Mouse (Mus musculus): ENCODE measurements around the gene Josd2. TPM values are rescaled to one million over a fixed set of nuclear protein-coding genes. Genes with fewer than 3 reads are reported as not detected.

The Josd2 gene
- total and polyA plus RNA-seq, 2 experiments from 2014 or later = 28.3 to 44.5 TPM

- 13% methylated on average over 7 of the region's 7 CpGs for WGBS
- no peak for TF ChIP-seq CTCF (IDR thresholded peaks at IDR 0.05; ENCODE audit: low read depth)
- no peak overlapping the region for H3K4me2 ChIP-seq (ENCODE audit: low read depth, low read length)
- H3K36me3 ChIP-seq (ENCODE audit: insufficient read depth, low read length) = no peaks in the 10 kb centered on the region
- no peak overlapping the region for H3K4me3 ChIP-seq (ENCODE audit: low read length)
- DNase-seq (ENCODE audit: low spot score) (peak; percentile 86), ATAC-seq (peak; percentile 53)
- H3K9me3 ChIP-seq (ENCODE audit: low read length) = no peaks in the 10 kb centered on the region
- H3K9ac ChIP-seq (replicated peaks; ENCODE audit: low read length) = no peak overlapping the region
- H3K4me1 ChIP-seq (ENCODE audit: insufficient read depth, low read length) = peaks cover 25% of the 10 kb centered on the region; the same call in 1 of the 2 replicates
- H3K27me3 ChIP-seq (ENCODE audit: insufficient read depth, low read length) = no peaks in the 10 kb centered on the region
- H3K27ac ChIP-seq = no peak overlapping the region
Measured at GRCm38 (mm10) chr7:44433371-44433770, 34.4 kb upstream of the Josd2 start.

GRCm38 (mm10) chr7:44434089-44434488 is 33.7 kb upstream of the Josd2 start:
- ATAC-seq = no peak

GRCm38 (mm10) chr7:44435796-44436195 is 32.0 kb upstream of the Josd2 start:
- ATAC-seq (no peak), DNase-seq (ENCODE audit: low spot score) (no peak)
- H3K27ac ChIP-seq = no peak overlapping the region
- no peak overlapping the region for H3K4me3 ChIP-seq (ENCODE audit: low read length)
- H3K27me3 ChIP-seq (ENCODE audit: insufficient read depth, low read length) = no peaks in the 10 kb centered on the region
- no peaks in the 10 kb centered on the region for H3K9me3 ChIP-seq (ENCODE audit: low read length)
- TF ChIP-seq CTCF (IDR thresholded peaks at IDR 0.05; ENCODE audit: low read depth) = no peak
- WGBS = 72% methylated on average over 5 of the region's 5 CpGs
- peaks cover 14% of the 10 kb centered on the region; the same call in 1 of the 2 replicates for H3K4me1 ChIP-seq (ENCODE audit: insufficient read depth, low read length)
- H3K36me3 ChIP-seq (ENCODE audit: insufficient read depth, low read length) = no peaks in the 10 kb centered on the region
- no peak overlapping the region for H3K9ac ChIP-seq (replicated peaks; ENCODE audit: low read length)
- no peak overlapping the region for H3K4me2 ChIP-seq (ENCODE audit: low read depth, low read length)

More at GRCm38 (mm10) chr7:44434089-44434488, 33.7 kb upstream of the Josd2 start:
- no peak for DNase-seq (ENCODE audit: low spot score)
- Histone ChIP-seq H3K9ac (replicated peaks; ENCODE audit: low read length) (no peak overlapping the region), H3K4me1 (ENCODE audit: insufficient read depth, low read length) (peaks cover 25% of the 10 kb centered on the region; the same call in 1 of the 2 replicates), H3K27ac (no peak overlapping the region), H3K27me3 (ENCODE audit: insufficient read depth, low read length) (no peaks in the 10 kb centered on the region), H3K36me3 (ENCODE audit: insufficient read depth, low read length) (no peaks in the 10 kb centered on the region), H3K4me3 (ENCODE audit: low read length) (no peak overlapping the region), H3K9me3 (ENCODE audit: low read length) (no peaks in the 10 kb centered on the region), H3K4me2 (ENCODE audit: low read depth, low read length) (no peak overlapping the region)
- 76% methylated on average over 9 of the region's 9 CpGs for WGBS
- TF ChIP-seq CTCF (IDR thresholded peaks at IDR 0.05; ENCODE audit: low read depth) = no peak

- ATAC-seq = no peak
- TF ChIP-seq CTCF (IDR thresholded peaks at IDR 0.05; ENCODE audit: low read depth) = peak; percentile 56
- Histone ChIP-seq H3K4me3 (ENCODE audit: low read length) (no peak overlapping the region), H3K27ac (no peak overlapping the region), H3K4me1 (ENCODE audit: insufficient read depth, low read length) (peaks cover 14% of the 10 kb centered on the region), H3K36me3 (ENCODE audit: insufficient read depth, low read length) (no peaks in the 10 kb centered on the region), H3K9ac (replicated peaks; ENCODE audit: low read length) (no peak overlapping the region), H3K9me3 (ENCODE audit: low read length) (no peaks in the 10 kb centered on the region), H3K4me2 (ENCODE audit: low read depth, low read length) (no peak overlapping the region), H3K27me3 (ENCODE audit: insufficient read depth, low read length) (no peaks in the 10 kb centered on the region)
- peak; percentile 40 for DNase-seq (ENCODE audit: low spot score)
- WGBS = 13% methylated on average over 1 of the region's 1 CpGs
Measured at GRCm38 (mm10) chr7:44436267-44436666, 31.5 kb upstream of the Josd2 start.

GRCm38 (mm10) chr7:44437188-44437587 is 30.6 kb upstream of the Josd2 start:
- TF ChIP-seq CTCF (IDR thresholded peaks at IDR 0.05; ENCODE audit: low read depth) = no peak
- WGBS = 89% methylated on average over 1 of the region's 1 CpGs

GRCm38 (mm10) chr7:44437933-44438332 is 29.8 kb upstream of the Josd2 start:
- no peak for TF ChIP-seq CTCF (IDR thresholded peaks at IDR 0.05; ENCODE audit: low read depth)
- Histone ChIP-seq H3K27ac (no peak overlapping the region), H3K27me3 (ENCODE audit: insufficient read depth, low read length) (no peaks in the 10 kb centered on the region), H3K9me3 (ENCODE audit: low read length) (no peaks in the 10 kb centered on the region), H3K9ac (replicated peaks; ENCODE audit: low read length) (no peak overlapping the region), H3K4me1 (ENCODE audit: insufficient read depth, low read length) (peaks cover 5% of the 10 kb centered on the region; the same call in 1 of the 2 replicates), H3K4me2 (ENCODE audit: low read depth, low read length) (no peak overlapping the region), H3K36me3 (ENCODE audit: insufficient read depth, low read length) (no peaks in the 10 kb centered on the region), H3K4me3 (ENCODE audit: low read length) (no peak overlapping the region)
- DNase-seq (ENCODE audit: low spot score) = no peak
- no peak for ATAC-seq
- WGBS = 47% methylated on average over 8 of the region's 8 CpGs

More at GRCm38 (mm10) chr7:44437188-44437587, 30.6 kb upstream of the Josd2 start:
- Histone ChIP-seq H3K27ac (no peak overlapping the region), H3K9ac (replicated peaks; ENCODE audit: low read length) (no peak overlapping the region), H3K4me3 (ENCODE audit: low read length) (no peak overlapping the region), H3K36me3 (ENCODE audit: insufficient read depth, low read length) (no peaks in the 10 kb centered on the region), H3K4me2 (ENCODE audit: low read depth, low read length) (no peak overlapping the region), H3K9me3 (ENCODE audit: low read length) (no peaks in the 10 kb centered on the region), H3K27me3 (ENCODE audit: insufficient read depth, low read length) (no peaks in the 10 kb centered on the region), H3K4me1 (ENCODE audit: insufficient read depth, low read length) (peaks cover 8% of the 10 kb centered on the region)
- DNase-seq (ENCODE audit: low spot score) (no peak), ATAC-seq (no peak)

GRCm38 (mm10) chr7:44439696-44440095 is 28.1 kb upstream of the Josd2 start:
- no peaks in the 10 kb centered on the region for H3K27me3 ChIP-seq (ENCODE audit: insufficient read depth, low read length)
- no peak for TF ChIP-seq CTCF (IDR thresholded peaks at IDR 0.05; ENCODE audit: low read depth)
- 74% methylated on average over 2 of the region's 2 CpGs for WGBS
- DNase-seq (ENCODE audit: low spot score) (no peak), ATAC-seq (no peak)
- H3K4me1 ChIP-seq (ENCODE audit: insufficient read depth, low read length) = peaks cover 15% of the 10 kb centered on the region
- no peaks in the 10 kb centered on the region for H3K36me3 ChIP-seq (ENCODE audit: insufficient read depth, low read length)
- H3K9ac ChIP-seq (replicated peaks; ENCODE audit: low read length) = no peak overlapping the region; the same call in 1 of the 2 replicates
- no peak overlapping the region for H3K4me3 ChIP-seq (ENCODE audit: low read length)
- no peaks in the 10 kb centered on the region for H3K9me3 ChIP-seq (ENCODE audit: low read length)
- H3K27ac ChIP-seq = 0 out of 2 replicates have a peak overlapping the region, but pooled peaks have one; percentile 98
- H3K4me2 ChIP-seq (ENCODE audit: low read depth, low read length) = no peak overlapping the region

Measured in hindbrain, postnatal 0 days (tissue).